Mouse (Mus musculus) lung, postnatal 25 days (tissue): ENCODE results near the gene Lrrtm4.

Experiments used
- DNase-seq: peaks from one replicate; pipeline ENCODE4 v3.0.0; 2022; ENCODE audit warnings: low spot score

The Lrrtm4 gene

DNA sequence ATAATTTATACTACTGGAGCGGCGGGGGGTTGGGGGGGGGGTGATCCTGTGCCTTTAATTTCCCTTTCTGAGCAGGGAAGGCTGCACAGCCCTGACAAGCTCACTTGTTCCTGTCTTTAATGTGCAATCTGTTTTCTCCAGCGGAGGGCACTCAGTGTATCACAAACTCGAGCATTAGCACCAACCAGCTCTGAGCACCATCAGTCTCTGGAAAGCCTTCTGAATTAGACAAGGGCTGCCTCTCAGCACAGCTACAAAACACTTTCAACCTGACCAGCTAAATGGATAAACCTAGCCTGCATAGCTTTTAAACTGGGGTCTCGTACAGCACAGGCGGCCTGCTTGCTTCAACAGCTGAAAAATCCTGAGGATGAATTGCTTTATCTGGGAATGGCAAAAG, at the start of gene Lrrtm4:
Gene Lrrtm4 (plus strand): TSS at position 113 of the 400 bp plus-strand sequence.
- no peak for DNase-seq

DNA sequence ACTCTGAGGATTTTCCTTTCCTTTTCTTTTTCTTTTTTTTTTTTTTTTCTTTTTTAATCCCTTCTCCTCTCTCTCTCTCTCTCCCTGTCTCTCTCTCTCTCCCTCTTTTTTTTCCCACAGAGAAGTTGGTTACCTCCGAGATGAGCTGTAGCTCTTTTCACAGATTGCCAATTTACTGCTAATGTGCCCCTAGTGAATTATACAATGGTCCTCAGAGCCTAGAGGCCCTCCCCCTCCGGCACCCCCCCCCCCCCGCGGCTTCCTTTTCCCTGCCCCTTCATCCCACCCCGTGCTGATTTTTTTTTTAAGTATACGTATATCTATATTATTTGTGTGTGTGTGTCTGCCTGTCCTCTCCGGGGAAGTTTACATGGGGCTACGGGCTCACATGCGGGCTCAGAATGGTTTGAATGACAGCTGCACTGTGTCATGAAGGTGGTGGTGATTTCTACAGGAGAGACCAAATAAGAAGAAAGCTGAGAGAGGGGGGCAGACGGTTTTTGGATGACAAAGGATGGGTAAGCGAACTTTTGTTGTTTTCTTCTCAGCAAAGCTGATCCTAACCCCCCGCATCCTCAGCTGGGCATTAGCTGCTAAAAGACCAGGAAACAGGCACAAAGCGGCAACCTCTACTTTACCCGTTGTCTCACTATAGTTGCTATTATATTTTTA, 648 bp downstream of the Lrrtm4 start:
- no peak for DNase-seq

DNA sequence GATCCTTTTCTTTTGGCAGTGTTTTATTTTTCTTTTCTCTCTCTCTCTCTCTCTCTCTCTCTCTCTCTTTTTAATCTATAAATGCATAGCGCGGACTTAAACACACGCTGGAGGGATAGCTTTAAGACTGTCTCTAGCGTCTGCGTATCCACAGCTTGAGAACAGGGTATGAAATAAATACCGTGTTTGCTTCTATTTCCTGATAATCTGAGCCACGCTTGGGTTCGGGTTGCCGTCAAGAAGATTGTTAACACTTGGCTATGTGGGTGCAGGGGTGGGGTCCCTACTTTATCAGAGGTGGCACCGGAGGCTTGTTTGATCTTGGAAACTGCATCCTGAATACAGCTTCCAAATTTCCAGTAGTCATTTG, 1.2 kb downstream of the Lrrtm4 start:
- DNase-seq, result no peak

GRCm38 (mm10) chr6:80056849-80057248, 38.2 kb downstream of the Lrrtm4 start:
- DNase-seq, result no peak

- DNase-seq, result no peak
Observed at GRCm38 (mm10) chr6:80078001-80078400, 59.3 kb downstream of the Lrrtm4 start.

DNA sequence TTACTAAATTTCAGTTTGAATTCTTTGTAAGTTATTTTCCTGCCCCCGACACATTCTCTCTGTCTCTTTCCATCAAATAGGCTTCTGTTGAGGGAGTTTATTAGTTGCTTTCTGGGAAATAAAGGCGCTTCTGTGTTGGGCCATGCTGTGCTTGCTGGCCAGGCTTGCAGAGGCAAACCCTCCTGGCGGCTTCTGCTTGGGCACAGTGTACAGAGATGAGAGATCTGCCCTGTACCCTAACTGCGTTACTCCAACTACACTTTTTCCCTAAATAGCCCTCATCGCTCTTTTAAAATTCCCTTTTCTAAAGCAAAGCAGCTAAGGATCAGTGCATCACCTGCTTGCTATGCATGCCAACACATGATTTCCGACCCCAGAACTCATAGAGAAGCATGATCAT, 60.6 kb downstream of the Lrrtm4 start:
- no peak for DNase-seq

DNA sequence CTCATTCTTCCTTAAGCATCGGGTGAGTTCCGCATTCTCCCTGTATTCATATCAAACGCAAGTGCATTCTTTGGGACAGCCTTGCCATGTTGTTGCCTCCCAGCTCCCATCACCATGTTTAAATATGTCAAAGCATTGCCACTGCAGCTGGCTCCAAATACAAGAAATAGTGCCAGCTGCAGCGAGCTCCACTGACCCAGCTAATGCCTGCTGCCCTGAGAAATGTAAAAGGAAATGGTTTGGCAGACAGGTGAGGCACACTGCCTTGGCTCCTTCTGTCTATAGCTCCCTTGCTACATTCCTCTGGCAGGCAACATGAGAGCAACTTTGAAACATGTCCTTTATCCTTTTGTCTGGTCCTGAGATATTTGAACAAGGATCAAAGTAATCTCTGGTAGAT, 76.2 kb downstream of the Lrrtm4 start:
- DNase-seq, result no peak

DNA sequence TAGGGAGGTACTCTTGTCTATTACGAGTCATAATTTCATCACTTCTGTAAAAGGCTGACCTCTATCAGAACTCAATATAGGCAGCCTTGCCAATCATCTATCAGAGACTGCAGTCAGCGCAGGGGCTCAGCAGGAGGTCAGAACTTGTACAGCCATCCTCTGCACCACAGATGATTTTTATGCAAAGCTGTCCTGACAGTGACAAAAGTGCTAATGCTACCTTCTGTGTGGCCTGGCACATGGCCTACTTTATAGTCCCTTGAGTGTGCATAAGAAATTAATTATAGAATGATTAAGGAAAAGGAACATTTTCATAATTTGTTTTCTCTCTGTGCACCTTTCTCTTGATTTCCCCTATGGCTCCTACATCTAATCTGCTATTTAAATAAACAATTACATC, 86.7 kb downstream of the Lrrtm4 start:
- DNase-seq, result no peak

- DNase-seq, result no peak
Observed at GRCm38 (mm10) chr6:80105843-80106242, 87.2 kb downstream of the Lrrtm4 start.

GRCm38 (mm10) chr6:80126419-80126818, 107.7 kb downstream of the Lrrtm4 start:
- DNase-seq, result no peak

- no peak for DNase-seq
Observed at GRCm38 (mm10) chr6:80162585-80162984, 143.9 kb downstream of the Lrrtm4 start.

- DNase-seq, result no peak
Observed at GRCm38 (mm10) chr6:80181916-80182315, 163.2 kb downstream of the Lrrtm4 start.

DNA sequence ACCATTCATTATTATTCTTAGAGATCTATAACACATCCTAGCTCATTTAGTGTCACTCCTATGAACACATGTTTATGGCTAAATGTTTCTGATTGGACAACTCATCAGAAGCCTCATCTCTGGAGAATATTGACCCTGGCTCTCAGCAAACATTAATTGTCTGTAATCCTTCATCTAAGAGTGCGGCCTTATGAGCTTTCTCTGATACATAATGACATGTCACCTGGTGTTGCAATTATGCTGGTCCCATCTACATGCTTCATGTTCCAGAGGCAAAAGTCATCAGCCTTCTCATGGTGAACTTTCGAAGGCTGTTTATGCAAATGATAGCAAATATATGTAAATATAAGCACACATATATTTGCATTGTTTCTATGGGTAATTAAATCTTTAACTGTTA, 163.7 kb downstream of the Lrrtm4 start:
- DNase-seq, result no peak

- no peak for DNase-seq
Observed at GRCm38 (mm10) chr6:80185489-80186113, 166.9 kb downstream of the Lrrtm4 start.

- DNase-seq, result no peak
Observed at GRCm38 (mm10) chr6:80186791-80187190, 168.1 kb downstream of the Lrrtm4 start.

DNA sequence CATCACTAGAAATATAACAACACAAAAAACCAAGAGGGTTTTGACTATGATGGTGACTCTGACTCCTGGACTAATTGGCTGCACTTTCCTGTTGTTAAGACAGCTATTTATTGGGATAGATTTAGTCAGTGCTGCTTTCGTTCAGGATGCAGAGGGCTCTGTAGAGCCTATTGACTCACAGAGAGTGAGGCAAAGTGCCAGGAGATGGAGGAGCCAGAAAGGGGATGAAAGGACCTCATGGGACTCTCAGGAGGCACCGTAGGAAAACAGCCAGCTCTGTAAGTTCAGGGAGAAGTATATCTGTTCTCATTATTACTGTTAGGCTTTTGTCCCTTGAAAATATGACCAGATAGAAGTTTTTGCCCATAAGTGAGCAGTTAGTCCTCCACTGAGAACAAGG, 190.8 kb downstream of the Lrrtm4 start:
- DNase-seq, result no peak

- DNase-seq, result no peak
Observed at GRCm38 (mm10) chr6:80210281-80210680, 191.6 kb downstream of the Lrrtm4 start.

GRCm38 (mm10) chr6:80261595-80261994, 242.9 kb downstream of the Lrrtm4 start:
- DNase-seq, result no peak

DNA sequence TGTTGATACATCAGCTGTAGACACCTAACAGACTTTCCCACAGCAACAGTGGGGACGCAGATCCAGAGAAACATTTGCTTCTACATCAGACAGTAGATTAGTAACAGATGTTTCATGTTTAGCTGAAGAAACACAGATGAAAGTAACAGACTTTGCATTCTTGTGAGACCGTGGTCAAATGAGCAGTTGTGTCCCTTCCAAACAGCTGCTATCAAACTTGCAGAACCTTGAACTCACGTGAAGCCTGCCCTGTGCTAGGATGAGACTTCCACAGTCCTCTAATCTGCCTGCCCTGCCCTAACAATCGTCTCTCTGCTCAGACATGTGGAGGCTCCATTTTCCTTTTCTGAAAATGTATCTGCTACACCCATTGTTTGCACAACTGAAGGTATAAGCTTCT, 245.3 kb downstream of the Lrrtm4 start:
- DNase-seq, result no peak

GRCm38 (mm10) chr6:80264584-80264983, 245.9 kb downstream of the Lrrtm4 start:
- no peak for DNase-seq

DNA sequence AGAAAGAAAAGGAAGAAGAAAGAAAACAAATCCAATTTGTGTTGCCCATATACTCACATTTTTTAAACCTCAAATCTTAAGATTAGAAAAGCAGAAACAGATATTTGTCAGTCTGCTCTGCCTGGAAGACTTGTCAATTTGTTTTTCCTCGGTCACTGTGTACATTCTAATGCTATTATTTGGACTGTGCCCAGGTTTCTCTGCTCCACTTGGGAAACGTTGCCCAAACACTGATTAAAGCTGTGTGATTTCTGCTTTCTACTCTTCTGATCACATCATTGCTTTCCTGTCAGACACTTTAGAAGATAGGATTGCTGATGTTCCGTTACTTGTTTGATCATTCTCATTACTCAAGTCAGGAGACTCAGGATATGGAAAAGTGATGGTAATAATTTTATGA, 247.1 kb downstream of the Lrrtm4 start:
- no peak for DNase-seq

DNA sequence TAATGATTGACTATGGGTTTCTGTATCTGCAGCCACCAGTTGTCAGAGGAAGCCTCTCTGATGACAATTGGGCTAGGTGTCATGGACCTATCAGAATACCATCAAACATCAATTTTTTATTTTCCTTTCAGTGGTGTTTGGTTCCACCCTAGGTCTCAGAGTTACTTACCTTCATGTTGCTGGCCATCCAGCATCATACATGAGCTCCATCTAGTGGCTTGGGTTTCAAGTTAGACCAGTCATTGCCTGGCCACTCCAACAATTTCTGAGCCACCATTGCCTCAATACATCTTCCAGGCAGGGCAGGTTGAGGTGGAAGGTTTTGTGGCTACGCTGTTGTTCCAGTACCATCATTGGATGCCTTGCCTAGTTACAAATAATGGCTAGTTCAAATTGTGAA, 268.3 kb downstream of the Lrrtm4 start:
- no peak for DNase-seq

- no peak for DNase-seq
Observed at GRCm38 (mm10) chr6:80301871-80302270, 283.2 kb downstream of the Lrrtm4 start.

GRCm38 (mm10) chr6:80303568-80303967, 284.9 kb downstream of the Lrrtm4 start:
- DNase-seq, result no peak
